Mouse (Mus musculus) common myeloid progenitor, adult 5-6 weeks (primary cell): Measurements from ENCODE around the gene Esr2. TPM values are rescaled to one million over a fixed set of nuclear protein-coding genes. Genes with fewer than 3 reads are reported as not detected.

Experiments
- ATAC-seq: replicated peaks from 2 replicates; pipeline ENCODE4 v1.8.0; 2016; ENCODE audit warnings: low read depth, mild to moderate bottlenecking, moderate TSS enrichment, inconsistent platforms; ENCODE audit not compliant: poor library complexity, severe bottlenecking
- total RNA-seq: library from RNA; stranded (forward); fragments of 200-1000, 187-1606 nt; gene quantifications from 2 replicates; pipeline ENCODE4 v1.2.3, GENCODE M21; 2017

Gene Esr2
- total RNA-seq, 1 experiment from 2014 or later, result not detected

DNA sequence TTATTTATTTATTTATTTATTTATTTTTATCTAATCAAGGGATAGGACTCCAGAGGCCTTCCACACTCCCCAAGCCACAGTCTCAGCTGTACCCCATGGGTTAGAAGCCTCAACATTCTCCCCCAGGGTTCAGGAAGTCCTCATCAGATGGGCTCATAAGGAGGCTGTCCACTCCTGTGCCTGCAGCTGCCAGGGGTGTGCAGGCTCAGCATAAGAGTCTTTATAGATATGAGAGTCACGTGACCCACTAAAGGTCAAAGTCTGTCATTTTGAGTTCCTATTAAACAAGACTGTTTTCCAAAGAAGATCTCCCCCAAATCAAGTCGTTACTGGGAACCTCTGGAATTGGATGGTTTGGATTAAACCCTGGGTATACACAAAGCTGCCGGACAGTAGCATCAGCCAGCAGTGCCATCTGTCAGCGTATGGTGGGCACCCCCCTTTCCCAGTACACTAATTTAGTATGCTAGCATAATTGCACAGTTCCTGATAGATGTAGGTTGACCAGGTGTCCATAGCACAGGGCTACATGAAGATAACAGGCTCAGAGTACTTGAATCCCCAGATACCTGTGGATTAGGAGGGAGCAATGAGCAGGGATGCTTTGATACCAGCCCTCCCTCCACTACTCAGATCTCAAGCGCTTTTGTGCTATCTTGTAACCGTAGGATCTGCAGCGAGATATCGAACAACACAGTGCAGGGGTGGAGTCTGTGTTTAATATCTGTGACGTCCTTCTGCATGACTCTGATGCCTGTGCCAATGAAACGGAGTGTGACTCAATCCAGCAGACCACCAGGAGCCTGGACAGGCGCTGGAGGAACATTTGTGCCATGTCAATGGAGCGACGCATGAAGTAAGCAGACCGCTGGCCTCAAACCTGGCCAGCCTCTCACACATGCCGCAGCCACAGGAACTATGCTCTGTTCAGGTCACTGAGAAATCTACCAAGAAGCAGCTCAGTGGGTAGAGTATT lies 83.2 kb downstream of the Esr2 start:
- ATAC-seq, result no peak

DNA sequence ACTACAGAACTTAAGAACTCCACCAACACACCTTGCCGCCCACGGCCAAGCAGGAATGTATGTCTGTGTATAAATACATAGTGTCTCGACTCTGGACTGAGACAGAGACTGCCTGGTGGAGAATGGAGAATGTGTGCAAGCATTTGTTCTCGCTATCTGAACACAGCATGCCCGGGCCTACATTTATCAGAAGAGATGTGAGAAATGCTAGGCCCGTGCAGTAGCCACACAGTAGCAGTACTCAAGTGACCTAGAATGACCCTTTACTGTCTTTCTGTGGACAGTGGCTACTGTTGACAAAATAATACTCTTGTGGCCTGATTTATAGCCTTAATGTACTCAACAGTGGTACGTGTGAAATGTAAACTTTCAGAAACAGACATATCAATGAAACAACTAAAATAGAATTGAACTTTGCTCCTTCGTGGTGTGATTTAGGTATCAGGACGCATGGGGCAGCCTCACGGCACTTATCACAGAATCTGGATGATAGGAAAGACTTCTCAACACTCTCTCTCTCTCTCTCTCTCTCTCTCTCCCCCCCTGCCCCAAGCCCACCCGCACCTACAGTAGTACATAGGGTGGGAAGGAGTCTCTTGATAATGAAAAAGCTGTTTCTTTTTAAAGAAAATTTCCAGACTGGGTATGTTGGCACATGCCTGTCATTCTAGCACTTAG lies 84.1 kb downstream of the Esr2 start:
- ATAC-seq, result no peak

DNA sequence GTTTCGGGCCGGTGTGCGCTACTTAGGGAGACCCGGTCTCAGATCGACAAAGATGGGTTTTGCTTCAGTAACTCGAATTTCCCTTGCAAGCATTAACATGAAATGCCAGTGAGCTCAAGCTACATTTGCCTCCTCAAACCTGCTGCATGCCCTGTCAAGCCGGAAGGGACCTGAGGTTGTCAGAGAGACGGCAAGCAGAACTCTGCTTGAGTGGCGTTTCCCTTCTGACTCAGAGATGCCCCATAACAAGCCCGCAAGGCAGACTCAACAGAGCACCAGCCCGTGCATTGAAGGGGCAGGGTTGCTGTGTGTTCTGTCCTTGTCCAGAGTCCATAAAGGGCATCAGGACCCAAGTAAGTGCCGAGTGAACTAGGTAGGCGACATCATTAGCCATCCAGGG lies 90.0 kb downstream of the Esr2 start:
- no peak for ATAC-seq

DNA sequence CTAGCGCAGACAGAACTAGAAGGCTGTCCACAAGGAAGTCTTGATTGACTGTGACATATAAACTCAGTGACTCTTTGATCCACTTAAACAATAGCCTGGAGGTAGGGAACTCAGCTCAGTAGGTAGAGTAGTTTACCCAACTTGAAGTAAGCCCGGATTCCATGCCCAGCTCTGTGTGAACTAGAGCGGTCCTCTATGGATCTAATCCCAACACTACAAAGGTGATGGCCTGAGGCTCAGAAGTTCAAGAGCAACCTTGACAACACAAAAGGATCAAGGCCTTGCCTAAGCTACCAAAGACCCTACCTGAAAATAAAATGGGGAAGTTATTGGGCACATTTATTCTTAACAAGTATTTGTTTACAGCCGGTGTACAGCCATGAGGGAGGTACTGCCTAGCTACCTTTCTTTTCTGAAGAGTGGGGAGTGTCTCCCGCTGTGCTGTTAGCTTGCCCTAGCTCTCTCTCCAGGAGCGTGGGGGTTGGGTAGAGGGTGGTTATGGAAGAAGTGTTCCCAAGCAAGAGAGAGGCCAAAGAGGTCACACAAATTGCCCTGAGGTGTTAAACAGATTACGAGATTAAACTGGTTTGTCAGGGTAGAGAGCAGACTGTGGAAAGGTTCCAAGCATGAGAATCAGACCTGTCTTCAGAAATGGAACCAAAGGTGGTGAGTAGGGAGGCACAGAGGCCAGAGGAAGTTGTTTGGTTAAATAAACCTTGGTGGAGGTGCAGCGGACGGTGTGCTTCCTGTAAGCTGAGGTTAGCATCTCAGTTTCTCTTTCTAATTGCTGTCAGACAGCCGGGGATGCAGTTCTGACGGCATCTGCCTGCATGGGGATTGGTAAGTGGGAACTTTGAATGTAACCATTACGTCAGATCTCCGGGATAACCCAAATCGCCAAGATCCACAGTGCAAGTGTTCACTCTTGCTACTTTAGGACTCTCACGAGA lies 90.8 kb downstream of the Esr2 start:
- ATAC-seq, result peak; percentile 23; the same call in 1 of the 2 replicates

DNA sequence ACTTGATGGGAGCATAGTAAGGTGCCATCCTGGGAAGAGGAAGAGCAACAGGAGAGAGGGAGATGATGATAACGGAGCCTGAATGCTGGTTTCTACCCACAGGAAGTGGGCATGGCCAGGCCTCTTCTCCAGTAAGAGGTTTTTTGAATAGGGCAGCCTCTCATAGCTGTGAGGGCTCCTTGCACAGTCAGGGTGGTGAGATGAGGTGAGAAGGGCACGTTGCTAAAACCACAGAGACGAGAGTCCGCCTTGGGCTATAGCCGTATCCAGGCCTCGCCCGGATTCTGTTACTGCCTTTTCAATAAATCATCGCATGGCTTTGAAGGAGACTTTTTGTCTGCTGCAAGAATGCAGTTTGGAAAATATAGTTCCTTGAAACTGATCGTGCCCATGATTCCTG lies 92.0 kb downstream of the Esr2 start:
- ATAC-seq, result peak; percentile 84

DNA sequence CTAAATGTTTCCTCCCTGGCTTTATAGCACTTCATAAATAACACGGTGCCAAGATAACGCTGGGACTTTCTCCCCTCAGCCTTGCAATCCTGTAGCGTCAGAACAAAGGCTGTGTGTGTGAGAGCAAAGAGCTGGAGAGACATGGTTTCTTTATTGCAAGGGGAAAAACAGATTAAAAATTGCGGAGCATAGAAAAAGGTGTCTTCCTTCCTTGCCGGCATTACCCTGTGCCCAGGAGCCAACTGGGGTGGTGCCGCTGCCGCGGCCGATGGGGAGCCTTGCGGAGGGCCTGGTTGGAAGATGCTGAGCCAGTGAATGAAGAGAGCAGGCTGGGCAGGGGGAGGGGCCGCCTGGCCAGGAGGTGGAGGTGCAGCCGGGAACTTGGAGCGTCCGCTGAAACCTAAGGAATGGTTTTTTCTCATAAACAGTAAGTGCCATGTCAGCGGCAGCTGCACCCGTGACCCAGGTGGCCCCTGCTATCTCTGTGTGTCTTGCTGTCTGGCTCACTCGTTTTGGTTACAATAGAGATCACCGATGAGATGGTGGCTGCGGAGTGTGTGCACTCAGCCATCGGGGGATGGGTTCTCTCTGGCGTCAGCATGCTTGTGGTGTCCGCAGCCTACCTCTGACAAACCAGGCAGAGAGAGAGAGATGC lies 95.4 kb downstream of the Esr2 start:
- no peak for ATAC-seq

DNA sequence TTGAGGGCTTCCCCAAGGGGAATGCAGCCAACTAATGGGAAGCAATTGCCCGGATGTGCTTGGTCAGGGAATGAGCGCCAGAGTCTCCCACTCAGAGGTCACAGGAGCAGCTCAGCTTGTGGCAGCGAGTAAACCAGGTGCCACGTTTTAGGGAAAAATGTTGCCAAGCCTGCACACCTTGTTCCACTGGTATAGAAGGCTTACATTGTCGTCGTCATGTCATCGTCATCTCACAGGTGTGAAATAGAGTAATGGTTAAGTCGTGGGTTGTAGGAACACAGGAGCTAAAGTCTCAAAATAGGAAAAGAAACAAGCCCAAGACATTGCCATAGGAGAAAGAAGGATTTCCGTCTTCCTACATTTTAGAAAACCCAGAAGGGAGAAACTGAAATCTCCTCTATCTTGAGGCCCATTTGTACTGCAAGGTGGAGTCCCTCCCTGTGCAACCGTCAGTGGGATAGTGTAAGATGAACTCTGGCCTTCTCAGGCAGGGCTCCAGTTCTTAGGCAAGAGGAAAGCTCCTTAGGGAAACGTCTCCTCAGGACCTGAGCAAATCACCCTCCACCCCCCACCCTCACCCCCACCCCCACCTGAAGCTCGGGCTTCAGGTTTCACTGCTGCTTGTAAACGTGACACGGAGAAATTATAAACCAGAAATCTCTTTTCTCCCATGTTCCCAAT lies 96.0 kb downstream of the Esr2 start:
- ATAC-seq, result no peak

DNA sequence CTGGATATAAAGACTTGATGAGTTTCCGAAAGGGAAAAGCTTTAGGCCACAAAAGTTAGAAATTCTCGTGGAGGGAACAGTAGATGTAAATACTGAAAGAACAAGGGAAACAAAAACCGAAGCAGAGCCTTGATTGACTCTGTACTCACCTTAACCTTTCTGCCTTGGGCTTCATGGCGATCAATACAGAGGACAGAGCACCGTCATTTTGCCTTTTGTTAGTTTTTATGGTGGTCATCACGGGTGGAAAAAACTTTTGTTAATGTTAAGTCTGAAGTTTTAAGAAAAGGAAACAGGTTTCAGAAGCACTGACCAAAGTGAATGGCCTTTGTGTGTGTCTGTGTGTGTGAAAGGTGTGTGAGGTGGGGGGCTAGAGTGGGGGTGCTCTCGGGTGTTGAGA lies 103.1 kb downstream of the Esr2 start:
- no peak for ATAC-seq

DNA sequence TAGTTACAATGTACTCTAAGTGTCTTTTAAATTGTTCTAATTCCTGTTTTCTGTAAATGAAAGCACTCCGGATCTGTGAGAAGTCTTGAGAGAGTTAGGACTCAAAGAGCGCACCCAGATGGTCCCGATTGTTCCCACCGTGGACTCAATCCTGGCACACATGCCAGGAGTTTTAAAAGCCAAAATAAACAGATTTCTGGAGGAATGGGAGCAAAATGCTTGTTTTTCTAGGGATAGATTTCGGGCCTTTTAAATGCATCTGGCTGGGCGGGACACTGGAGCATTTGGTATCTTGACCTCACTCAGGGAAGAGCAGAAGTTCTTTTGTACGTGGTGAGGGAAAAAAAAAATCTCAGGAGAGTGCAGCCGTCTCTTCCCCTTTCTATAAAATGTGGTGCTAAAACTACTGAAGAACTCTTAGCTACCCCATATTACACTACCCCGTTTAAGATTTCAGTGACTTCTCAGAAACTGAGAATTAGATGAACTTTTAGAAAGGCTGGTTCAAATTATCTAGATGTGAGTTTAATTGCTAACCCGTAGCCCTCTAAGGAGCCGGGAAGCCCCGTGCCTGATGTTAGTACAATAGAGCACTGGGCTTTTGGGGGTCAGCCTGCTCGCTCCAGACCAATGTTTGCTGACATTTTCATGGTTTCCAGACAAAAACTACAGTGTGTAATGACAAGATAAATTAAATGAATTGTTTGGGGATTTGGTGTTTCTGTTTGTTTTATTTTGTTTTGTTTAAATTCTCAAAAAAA lies 103.8 kb downstream of the Esr2 start:
- ATAC-seq, result no peak

DNA sequence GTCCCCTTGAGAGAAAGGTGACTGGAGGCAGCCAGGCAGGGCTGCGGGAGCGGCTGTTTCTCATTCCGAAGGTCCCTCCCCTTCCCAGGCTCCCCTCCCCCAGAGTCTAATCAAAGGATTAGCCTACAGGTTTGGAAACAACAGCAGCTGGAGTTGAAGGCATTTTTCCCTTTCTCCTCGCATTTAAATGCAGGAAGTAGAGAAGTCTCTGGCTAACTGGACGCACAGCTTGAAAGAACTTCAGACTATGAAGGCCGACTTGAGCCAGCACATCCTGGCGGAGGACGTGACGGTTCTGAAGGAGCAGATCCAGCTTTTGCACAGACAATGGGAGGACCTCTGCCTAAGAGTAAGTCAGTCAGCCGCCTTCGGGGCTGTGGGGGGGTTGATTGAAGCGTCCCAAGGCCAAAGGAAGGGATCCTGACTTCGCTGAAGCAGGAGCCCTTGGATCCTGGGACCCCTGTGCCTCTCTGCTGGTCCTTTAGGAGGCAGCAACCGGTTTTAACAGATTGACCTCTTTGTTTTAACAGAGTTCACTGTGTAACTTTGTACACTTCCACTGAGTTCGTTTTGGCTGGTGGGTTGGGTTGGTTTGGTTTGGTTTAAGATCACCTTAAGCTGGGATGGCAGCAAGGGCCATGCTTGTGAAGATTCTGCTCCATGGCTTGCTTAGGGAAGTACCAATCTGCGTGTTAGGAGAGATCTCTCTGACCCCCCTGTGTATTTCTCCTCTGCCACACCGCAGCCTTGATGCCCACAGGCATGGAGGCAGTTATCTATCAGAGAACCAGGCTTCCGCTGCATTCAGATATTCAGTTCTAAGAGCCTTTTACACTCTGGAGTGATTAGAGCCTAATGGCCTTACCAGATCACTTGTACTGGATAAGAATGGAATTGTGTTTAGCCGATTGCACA lies 104.9 kb downstream of the Esr2 start:
- no peak for ATAC-seq

Other genes with a start within 250 kb of the Esr2 start
- 1.2 TPM in 1 of 2 replicates, not detected in the other for gene Tex21, start 69.5 kb upstream of the Esr2 start, total RNA-seq
- gene Mthfd1, start 78.0 kb upstream of the Esr2 start, total RNA-seq, result 213 and 248 TPM in 2 replicates
- gene Akap5, start 147.6 kb upstream of the Esr2 start, total RNA-seq, result 0.87 and 1.4 TPM in 2 replicates
- 18.7 and 33.0 TPM in 2 replicates for gene Zbtb25, start 192.3 kb upstream of the Esr2 start, total RNA-seq
- 21.1 and 27.2 TPM in 2 replicates for gene Zbtb1, start 193.0 kb upstream of the Esr2 start, total RNA-seq
- 12.2 and 13.5 TPM in 2 replicates for gene Hspa2, start 226.9 kb upstream of the Esr2 start, total RNA-seq
- gene Ppp1r36, start 240.3 kb upstream of the Esr2 start, total RNA-seq, result 0.64 and 2.2 TPM in 2 replicates